ENCODE assay signal across 8 mouse cellular contexts in the genomic region with DNA sequence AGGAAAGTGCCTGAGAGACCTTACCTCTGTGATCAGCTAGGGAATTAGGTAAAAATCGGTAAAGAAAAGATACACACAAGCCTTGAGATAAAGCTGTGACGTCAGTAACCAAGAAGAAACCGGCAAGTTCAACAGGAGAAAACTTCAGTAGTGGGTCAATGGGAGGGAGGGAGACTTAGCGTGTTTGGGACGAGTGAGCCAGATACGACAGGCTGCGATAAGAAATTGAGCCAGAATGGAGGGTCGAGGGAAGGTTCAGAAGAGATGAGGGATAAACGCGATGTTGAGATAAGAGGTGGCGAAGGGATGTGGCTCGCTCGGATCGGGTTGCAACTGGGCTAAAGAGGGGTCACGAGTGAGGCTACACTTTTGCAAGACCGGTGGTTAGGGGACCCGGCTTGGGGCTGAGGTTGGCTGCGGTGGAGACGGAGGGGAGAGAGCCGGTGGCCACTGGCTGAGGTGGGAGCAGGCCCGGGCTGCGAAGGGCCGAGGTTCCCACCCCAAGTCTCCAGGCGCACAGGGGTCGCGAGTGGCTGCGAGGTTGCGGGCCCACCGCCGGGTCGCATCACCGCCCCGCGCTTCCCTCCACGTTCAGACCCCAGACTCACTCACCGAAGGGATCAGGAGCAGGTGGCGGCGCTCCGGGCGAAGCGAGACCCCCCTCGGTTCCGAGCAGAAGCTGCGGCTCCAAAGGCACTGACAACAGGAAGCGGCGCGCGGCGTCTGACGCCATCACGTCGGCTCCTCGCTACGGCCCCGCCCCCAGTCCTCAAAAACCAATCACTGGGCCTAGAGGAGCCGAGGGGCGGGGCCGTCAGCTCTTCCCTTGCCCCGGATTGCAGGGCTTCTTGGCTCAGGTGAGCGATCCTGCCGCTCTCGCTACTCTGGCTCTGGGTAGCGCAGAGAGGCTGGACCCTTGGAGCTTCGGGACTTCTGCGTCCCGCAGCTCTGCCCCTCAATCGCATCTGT. TPM values are rescaled to one million over a fixed set of nuclear protein-coding genes. Genes with fewer than 3 reads are reported as not detected.
DNase-seq lines count a peak whose midpoint lies in the region; ATAC-seq and TF ChIP-seq lines count a peak whose summit lies in the region.

Gene Plekhm1 (minus strand): TSS at position 707 of the 969 bp plus-strand sequence.

- peak; percentile 97 for DNase-seq in 3T3-L1 (ENCODE audit: low read depth, low spot score)
- peak; percentile 85 to 86 for DNase-seq in adrenal gland, postnatal 4 days (ENCODE audit: low spot score in 2 of 2)
- DNase-seq in embryonic facial prominence, embryonic 14.5 days (ENCODE audit: low spot score) = peak; percentile 98
- DNase-seq in heart, adult 2 months = peak; percentile 96 to 97
- DNase-seq in kidney, adult 8-10 months = peak; percentile 95 to 97
- peak; percentile 89 to 98 for DNase-seq in spleen, postnatal 10 days (ENCODE audit: low spot score in 2 of 2)

- H3K4me2 ChIP-seq in embryonic facial prominence, embryonic 14.5 days (ENCODE audit: low read depth, low read length) = peak within 1 kb of the TSS; percentile 80
- H3K4me2 ChIP-seq in limb, embryonic 13.5 days (replicated peaks) = peak within 1 kb of the TSS; percentile 93
- H3K4me2 ChIP-seq in midbrain, embryonic 16.5 days (ENCODE audit: low read length) = peak within 1 kb of the TSS; percentile 73

- no peaks in the 10 kb centered on the region for H3K36me3 ChIP-seq in embryonic facial prominence, embryonic 14.5 days (ENCODE audit: control insufficient read depth, insufficient read depth, low read length)
- no peaks in the 10 kb centered on the region for H3K36me3 ChIP-seq in heart, adult 2 months (ENCODE audit: control insufficient read depth, insufficient read depth, low read length)
- no peaks in the 10 kb centered on the region for H3K36me3 ChIP-seq in limb, embryonic 13.5 days
- H3K36me3 ChIP-seq in midbrain, embryonic 16.5 days (ENCODE audit: control insufficient read depth, insufficient read depth, low read length) = no peaks in the 10 kb centered on the region

- WGBS in embryonic facial prominence, embryonic 14.5 days = under 1% methylated on average over 40 of the region's 67 CpGs
- under 1% methylated on average over 67 of the region's 67 CpGs for WGBS in heart, adult 2 months
- WGBS in limb, embryonic 13.5 days = under 1% methylated on average over 66 of the region's 67 CpGs
- WGBS in midbrain, embryonic 16.5 days = under 1% methylated on average over 65 of the region's 67 CpGs

- TF ChIP-seq CTCF in heart, adult 2 months (IDR thresholded peaks at IDR 0.05) = no peak

- peak within 1 kb of the TSS; percentile 82 for H3K9ac ChIP-seq in embryonic facial prominence, embryonic 14.5 days (ENCODE audit: low read depth, low read length)
- H3K9ac ChIP-seq in heart, adult 2 months (ENCODE audit: low read depth, low read length) = peak within 1 kb of the TSS; percentile 97
- peak within 1 kb of the TSS; percentile 85 for H3K9ac ChIP-seq in limb, embryonic 13.5 days
- peak within 1 kb of the TSS; percentile 77 for H3K9ac ChIP-seq in midbrain, embryonic 16.5 days (ENCODE audit: low read depth, low read length)

- peak within 1 kb of the TSS; percentile 61 for H3K27ac ChIP-seq in embryonic facial prominence, embryonic 14.5 days (replicated peaks; ENCODE audit: low read depth, low read length)
- H3K27ac ChIP-seq in heart, adult 2 months = peak within 1 kb of the TSS; percentile 96
- no peak within 1 kb of the TSS for H3K27ac ChIP-seq in limb, embryonic 13.5 days
- peak within 1 kb of the TSS; percentile 83 for H3K27ac ChIP-seq in midbrain, embryonic 16.5 days (ENCODE audit: low read length)

- peak within 1 kb of the TSS; percentile 86 for H3K4me3 ChIP-seq in embryonic facial prominence, embryonic 14.5 days (ENCODE audit: low read depth, low read length)
- H3K4me3 ChIP-seq in heart, adult 2 months = peak within 1 kb of the TSS; percentile 95
- peak within 1 kb of the TSS; percentile 90 for H3K4me3 ChIP-seq in limb, embryonic 13.5 days
- peak within 1 kb of the TSS; percentile 64 for H3K4me3 ChIP-seq in midbrain, embryonic 16.5 days (ENCODE audit: low read depth, low read length)

- intact Hi-C loops in heart, adult 2 months (cut with DNase I) = no loop called here

- no peaks in the 10 kb centered on the region for H3K27me3 ChIP-seq in embryonic facial prominence, embryonic 14.5 days (replicated peaks; ENCODE audit: control insufficient read depth, insufficient read depth, low read length)
- no peaks in the 10 kb centered on the region for H3K27me3 ChIP-seq in heart, adult 2 months (ENCODE audit: control insufficient read depth, insufficient read depth, low read length)
- H3K27me3 ChIP-seq in limb, embryonic 13.5 days = no peaks in the 10 kb centered on the region
- no peaks in the 10 kb centered on the region for H3K27me3 ChIP-seq in midbrain, embryonic 16.5 days (ENCODE audit: control insufficient read depth, insufficient read depth, low read depth, low read length)

- H3K79me2 ChIP-seq in heart, adult 2 months (replicated peaks; ENCODE audit: control insufficient read depth, insufficient read depth, low read length) = peaks cover 6% of the 10 kb centered on the region

- ATAC-seq in embryonic facial prominence, embryonic 14.5 days (ENCODE audit: low read depth) = peak; percentile 98
- ATAC-seq in limb, embryonic 13.5 days (ENCODE audit: low FRiP score, low read depth) = peak; percentile 97
- ATAC-seq in midbrain, embryonic 16.5 days = peak; percentile 99

- peaks cover 9% of the 10 kb centered on the region for H3K4me1 ChIP-seq in embryonic facial prominence, embryonic 14.5 days (ENCODE audit: control insufficient read depth, insufficient read depth, low read length)
- H3K4me1 ChIP-seq in heart, adult 2 months (ENCODE audit: control insufficient read depth, insufficient read depth, low read length) = no peaks in the 10 kb centered on the region; the same call in 1 of the 2 replicates
- peaks cover 15% of the 10 kb centered on the region for H3K4me1 ChIP-seq in limb, embryonic 13.5 days
- H3K4me1 ChIP-seq in midbrain, embryonic 16.5 days (ENCODE audit: control insufficient read depth, insufficient read depth, low read length) = peaks cover 18% of the 10 kb centered on the region

- no peaks in the 10 kb centered on the region for H3K9me3 ChIP-seq in embryonic facial prominence, embryonic 14.5 days (ENCODE audit: control insufficient read depth, low read length)
- no peaks in the 10 kb centered on the region for H3K9me3 ChIP-seq in limb, embryonic 13.5 days
- H3K9me3 ChIP-seq in midbrain, embryonic 16.5 days (replicated peaks; ENCODE audit: control insufficient read depth, low read length, poor library complexity, severe bottlenecking) = no peaks in the 10 kb centered on the region

- TF ChIP-seq EP300 in heart, adult 2 months (IDR thresholded peaks at IDR 0.05; ENCODE audit: insufficient read depth, low read depth, low read length) = no peak

- peak; percentile 79 for TF ChIP-seq POLR2A in heart, adult 2 months (IDR thresholded peaks at IDR 0.05; ENCODE audit: insufficient read depth, low read depth, low read length)

RNA-seq across cellular contexts. Expression of gene Plekhm1, which starts in this region (rescaled TPM):
- total RNA-seq in adrenal gland, postnatal 4 days (2021) = 10 to 100 TPM; 18.0 TPM
- polyA plus RNA-seq in embryonic facial prominence, embryonic 14.5 days (2014; fragmentation: Nextera tagmentation; extraction: Ambion mirVana) = 8.1 and 8.7 TPM in 2 replicates
- total RNA-seq in heart, adult 2 months (2021) = 10 to 100 TPM; 10.6 to 11.9 TPM
- polyA plus RNA-seq in heart, adult 2 months (2012; rRNA removed) = 10.2 and 12.2 TPM in 2 replicates
- 7.1 and 8.7 TPM in 2 replicates for polyA plus RNA-seq in limb, embryonic 13.5 days (2015; fragmentation: Nextera tagmentation; extraction: Ambion mirVana)
- polyA plus RNA-seq in midbrain, embryonic 16.5 days (2015; fragmentation: Nextera tagmentation; extraction: Ambion mirVana) = 8.9 and 9.6 TPM in 2 replicates
